Mouse (Mus musculus) spleen, embryonic (tissue): ENCODE measurements around the gene Nudcd3.

Experiments used
- CTCF ChIA-PET: fragments of 350-600 bp; sonication (Branson Sonifier 250); formaldehyde crosslinking; loops from one replicate; lab custom pipeline; 2022; lab: Charles Lee

Nudcd3 gene

GRCm38 (mm10) chr11:6179194-6179593 is 21.0 kb downstream of the Nudcd3 start:
- CTCF ChIA-PET, result interaction anchor here (0.9 kb wide), 1 partner anchor 175 kb away, joined by 3 read pairs; no protein-coding TSS in a partner anchor

GRCm38 (mm10) chr11:6178673-6179166 is 21.5 kb downstream of the Nudcd3 start:
- CTCF ChIA-PET, result no interaction called here

GRCm38 (mm10) chr11:6177781-6178420 is 22.3 kb downstream of the Nudcd3 start:
- CTCF ChIA-PET, result no interaction called here

DNA sequence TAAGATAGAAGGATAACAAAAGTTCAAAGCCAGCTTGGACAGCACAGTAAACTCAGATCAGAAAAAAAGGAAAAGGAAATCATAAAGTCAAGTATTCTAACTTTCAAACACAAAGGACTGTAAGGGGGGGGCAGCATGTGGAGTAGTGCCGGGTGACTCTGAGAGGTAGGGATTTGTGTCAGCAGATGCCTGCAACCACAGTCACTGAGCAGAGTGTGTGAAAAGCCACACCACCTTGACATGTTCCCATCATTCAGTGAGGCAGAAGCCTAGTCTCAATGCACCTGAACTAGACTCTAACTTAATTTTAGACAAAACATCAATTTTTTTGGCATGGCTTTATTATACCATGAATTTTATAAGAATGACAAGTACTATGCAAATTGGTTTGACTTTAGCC is 24.7 kb downstream of the Nudcd3 start:
- CTCF ChIA-PET, result interaction anchor here (0.7 kb wide), 1 partner anchor 206 kb away, joined by 4 read pairs; no protein-coding TSS in a partner anchor

DNA sequence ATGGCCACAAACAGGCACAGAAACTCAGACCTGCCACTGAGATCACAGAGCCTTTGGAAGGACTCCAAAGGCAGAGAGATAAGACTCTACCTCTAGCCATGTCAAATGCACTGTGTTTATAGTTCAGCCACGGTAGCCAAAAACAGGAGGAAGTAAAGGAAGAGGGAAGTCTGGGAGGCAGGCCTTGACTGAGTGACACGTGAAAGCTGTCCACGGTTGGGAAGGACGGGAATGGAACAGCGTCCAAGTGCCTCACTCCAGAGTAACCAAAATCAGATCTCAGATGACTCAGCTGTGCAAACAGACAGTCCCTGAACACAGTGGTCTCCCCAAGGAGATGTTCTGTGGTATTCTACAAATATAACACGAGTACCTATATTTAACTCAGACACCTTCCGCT is 25.5 kb downstream of the Nudcd3 start:
- CTCF ChIA-PET, result interaction anchor here (0.7 kb wide), 1 partner anchor 207 kb away, joined by 4 read pairs; no protein-coding TSS in a partner anchor

DNA sequence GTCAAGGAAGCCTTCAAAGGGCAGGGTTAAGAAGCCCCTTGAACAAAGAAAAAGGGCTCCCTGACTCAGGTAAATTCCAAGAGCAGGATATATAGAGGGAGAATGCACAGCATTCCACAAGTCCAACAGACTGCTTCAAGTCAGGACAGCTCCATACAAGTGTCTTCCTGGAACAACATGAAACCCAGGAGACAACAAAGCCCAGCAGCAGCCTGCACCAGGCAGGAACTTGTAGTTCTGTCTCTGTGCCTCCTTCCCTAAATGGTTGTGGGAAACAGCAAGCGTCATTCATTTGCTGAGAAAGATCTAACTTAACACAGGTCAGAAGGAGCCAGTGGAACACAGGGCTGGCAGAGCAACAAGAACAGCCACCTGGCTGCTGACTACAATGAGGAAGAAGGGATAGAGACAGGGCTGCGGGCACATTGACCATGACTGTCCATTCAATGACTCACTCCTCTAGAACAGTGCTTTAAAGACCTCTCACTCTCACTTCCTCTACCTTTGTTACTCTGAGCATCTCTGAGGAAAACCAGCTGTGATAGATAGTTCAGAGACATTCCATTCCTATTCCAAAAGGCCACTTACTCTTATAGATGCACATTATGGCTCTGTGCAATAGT is 31.1 kb downstream of the Nudcd3 start:
- CTCF ChIA-PET, result no interaction called here

GRCm38 (mm10) chr11:6166351-6166750 is 33.9 kb downstream of the Nudcd3 start:
- CTCF ChIA-PET, result no interaction called here

GRCm38 (mm10) chr11:6165391-6166081 is 34.7 kb downstream of the Nudcd3 start:
- CTCF ChIA-PET, result no interaction called here

- CTCF ChIA-PET, result interaction anchor here (0.8 kb wide), 1 partner anchor 578 kb away, joined by 5 read pairs; no protein-coding TSS in a partner anchor
Measured at GRCm38 (mm10) chr11:6164781-6165180, 35.4 kb downstream of the Nudcd3 start.

GRCm38 (mm10) chr11:6163706-6164105 is 36.5 kb downstream of the Nudcd3 start:
- CTCF ChIA-PET, result interaction anchor here (0.6 to 0.7 kb wide), 3 partner anchors 31 to 314 kb away, joined by 3 to 10 read pairs (median 8); no protein-coding TSS in a partner anchor

GRCm38 (mm10) chr11:6163062-6163461 is 37.2 kb downstream of the Nudcd3 start:
- CTCF ChIA-PET, result interaction anchor here (0.6 kb wide), 1 partner anchor 208 kb away, joined by 3 read pairs; no protein-coding TSS in a partner anchor

GRCm38 (mm10) chr11:6161549-6161948 is 38.7 kb downstream of the Nudcd3 start:
- CTCF ChIA-PET, result no interaction called here

GRCm38 (mm10) chr11:6160663-6161271 is 39.4 kb downstream of the Nudcd3 start:
- CTCF ChIA-PET, result no interaction called here

DNA sequence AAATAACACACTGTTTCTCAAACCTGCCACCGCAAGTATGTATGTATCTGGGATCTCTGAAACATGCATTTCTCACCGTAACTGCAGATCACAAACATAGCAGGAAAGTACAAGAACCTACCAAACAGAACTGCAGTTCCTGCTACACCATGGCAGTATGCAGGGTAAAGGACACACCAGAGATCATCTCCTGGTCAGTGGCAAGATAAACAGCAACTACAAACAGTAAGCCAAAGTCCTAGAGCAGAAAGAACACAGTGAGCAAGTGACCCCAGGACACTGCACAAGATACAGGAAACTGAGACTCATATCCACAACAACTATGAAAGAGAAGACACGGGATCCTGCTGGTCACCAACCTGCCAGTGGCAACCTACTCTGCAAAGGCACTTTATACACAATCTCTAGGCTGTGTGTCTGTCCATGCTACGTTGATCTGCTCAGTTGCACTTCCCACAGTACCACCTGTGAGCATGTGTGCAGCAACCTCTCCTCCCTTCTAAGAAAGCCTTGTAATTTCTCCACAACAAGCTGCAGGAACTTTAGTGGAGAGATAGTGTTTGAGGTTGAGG is 40.4 kb downstream of the Nudcd3 start:
- CTCF ChIA-PET, result no interaction called here

GRCm38 (mm10) chr11:6158515-6158914 is 41.7 kb downstream of the Nudcd3 start:
- CTCF ChIA-PET, result interaction anchor here (0.6 kb wide), 1 partner anchor 23 kb away, joined by 4 read pairs; no protein-coding TSS in a partner anchor

DNA sequence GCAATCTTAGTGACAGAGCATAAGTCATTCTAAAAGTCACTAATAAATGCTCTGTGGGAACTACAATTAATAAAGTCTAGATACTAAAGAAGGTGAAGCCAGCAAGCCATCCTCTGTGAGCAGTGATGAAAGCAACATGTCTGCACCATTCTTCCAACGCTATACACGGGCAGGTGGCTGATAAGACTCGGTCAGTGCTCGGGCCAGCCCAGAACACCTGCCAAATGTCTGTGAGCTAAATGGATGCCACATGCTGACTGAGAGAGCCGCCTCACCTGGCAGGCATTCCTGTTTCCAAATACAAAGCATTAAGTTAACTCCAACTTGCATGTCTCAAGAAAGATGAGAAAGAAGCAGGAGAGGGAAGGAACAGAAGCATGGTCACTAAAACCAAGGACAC is 43.1 kb downstream of the Nudcd3 start:
- CTCF ChIA-PET, result interaction anchor here (0.6 kb wide), 1 partner anchor 148 kb away, joined by 5 read pairs; no protein-coding TSS in a partner anchor

GRCm38 (mm10) chr11:6156651-6157050 is 43.6 kb downstream of the Nudcd3 start:
- CTCF ChIA-PET, result no interaction called here

DNA sequence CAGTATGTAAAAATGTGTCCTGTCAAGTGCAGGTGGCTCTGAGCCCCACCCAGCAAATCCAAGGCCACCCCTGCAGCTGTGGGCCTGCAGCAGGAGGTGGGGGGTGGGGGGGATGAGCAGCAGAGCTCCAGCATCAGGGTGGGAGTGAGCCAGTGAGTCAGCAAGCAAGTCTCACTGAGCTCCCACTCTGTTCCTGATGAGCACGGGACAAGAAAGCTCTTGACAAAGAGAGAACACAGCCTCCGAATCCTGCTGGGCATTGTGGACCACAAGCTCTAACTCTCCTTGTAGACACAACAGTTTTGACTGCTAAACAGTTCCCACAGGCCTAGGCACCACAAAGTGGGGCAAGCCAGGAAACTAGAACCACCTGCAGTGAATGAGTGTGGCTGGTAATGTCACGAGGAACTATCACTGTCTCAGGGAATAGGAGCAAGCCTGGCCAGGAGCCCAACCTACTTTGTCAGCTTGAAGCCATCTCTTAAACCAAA is 46.0 kb downstream of the Nudcd3 start:
- CTCF ChIA-PET, result no interaction called here

GRCm38 (mm10) chr11:6152864-6153263 is 47.4 kb downstream of the Nudcd3 start:
- CTCF ChIA-PET, result no interaction called here

DNA sequence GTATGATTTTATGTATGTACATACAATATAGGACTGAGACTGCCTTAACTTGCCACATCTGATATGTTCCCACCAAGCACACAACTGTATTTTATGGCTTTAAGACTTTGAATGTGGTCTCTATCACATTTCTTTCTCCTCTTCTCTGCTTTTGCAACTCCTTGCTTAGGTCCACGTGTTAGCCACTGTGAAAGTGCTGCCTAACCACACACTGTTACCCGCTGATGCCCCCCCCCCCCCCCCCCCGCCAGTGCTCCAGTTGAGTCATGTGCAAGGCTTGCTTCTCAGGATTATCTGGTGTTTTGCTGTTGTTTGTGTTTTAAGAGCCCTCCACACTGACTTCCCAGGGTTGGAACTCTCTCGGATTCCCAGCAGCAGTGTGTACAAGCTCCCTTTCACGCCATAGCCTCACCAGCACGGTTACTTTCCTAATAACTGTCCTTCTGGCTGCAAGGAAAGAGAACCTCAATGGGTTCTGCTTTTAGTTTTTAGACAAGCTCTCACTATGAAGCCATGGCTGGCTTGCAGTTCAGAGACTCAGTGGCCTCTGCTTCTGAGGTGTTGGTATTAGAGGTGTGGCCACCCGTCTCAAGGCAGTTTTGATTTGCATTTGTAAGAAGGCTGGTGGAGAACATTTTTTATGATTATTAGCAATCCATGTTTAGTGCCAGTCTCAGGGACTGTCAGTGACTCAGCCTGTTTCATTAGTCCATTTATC is 61.8 kb downstream of the Nudcd3 start:
- CTCF ChIA-PET, result no interaction called here
